Mouse (Mus musculus) right cerebral cortex, adult 18-20 months (tissue): ENCODE measurements at regions not wholly inside any gene's neighbourhood (a gene's known extent, or its start where the extent isn't known, plus 50 kb on each side); places are given as distances from the start of the nearest gene placed in this dataset.
A peak's percentile ranks its signal among the peaks of the same experiment; 100 is the strongest.

ENCODE experiments used
- DNase-seq: peaks from one replicate; pipeline ENCODE4 v3.0.0; 2022; ENCODE audit warnings: mixed read lengths

- no peak for DNase-seq
Observed at GRCm38 (mm10) chr16:78877941-78878340, 52.8 kb upstream of the Chodl start.

- DNase-seq = no peak
Observed at GRCm38 (mm10) chr16:78859006-78859405, 71.7 kb upstream of the Chodl start.

- no peak for DNase-seq
Observed at GRCm38 (mm10) chr16:78830957-78831356, 99.8 kb upstream of the Chodl start.

- no peak for DNase-seq
Observed at GRCm38 (mm10) chr16:78827739-78828138, 103.0 kb upstream of the Chodl start.

GRCm38 (mm10) chr16:78790064-78790463 is 140.7 kb upstream of the Chodl start:
- no peak for DNase-seq

- no peak for DNase-seq
Observed at GRCm38 (mm10) chr16:78759226-78759625, 171.5 kb upstream of the Chodl start.

GRCm38 (mm10) chr16:78737902-78738301 is 161.4 kb upstream of the D16Ertd472e start:
- no peak for DNase-seq

GRCm38 (mm10) chr16:78730583-78731501 is 154.3 kb upstream of the D16Ertd472e start:
- DNase-seq = no peak

- DNase-seq = no peak
Observed at GRCm38 (mm10) chr16:78725541-78725940, 149.0 kb upstream of the D16Ertd472e start.

- no peak for DNase-seq
Observed at GRCm38 (mm10) chr16:78709943-78710342, 133.4 kb upstream of the D16Ertd472e start.

- no peak for DNase-seq
Observed at GRCm38 (mm10) chr16:78707566-78707965, 131.1 kb upstream of the D16Ertd472e start.

GRCm38 (mm10) chr16:78707165-78707564 is 130.7 kb upstream of the D16Ertd472e start:
- no peak for DNase-seq

GRCm38 (mm10) chr16:78697514-78698209 is 121.2 kb upstream of the D16Ertd472e start:
- no peak for DNase-seq

GRCm38 (mm10) chr16:78688251-78688650 is 111.7 kb upstream of the D16Ertd472e start:
- DNase-seq = no peak

- no peak for DNase-seq
Observed at GRCm38 (mm10) chr16:78685160-78685559, 108.7 kb upstream of the D16Ertd472e start.

GRCm38 (mm10) chr16:78684031-78684430 is 107.5 kb upstream of the D16Ertd472e start:
- peak; percentile 35 for DNase-seq

- DNase-seq = no peak
Observed at GRCm38 (mm10) chr16:78661126-78661525, 84.6 kb upstream of the D16Ertd472e start.

GRCm38 (mm10) chr16:78644710-78645109 is 68.2 kb upstream of the D16Ertd472e start:
- DNase-seq = no peak

GRCm38 (mm10) chr16:78641717-78642116 is 65.2 kb upstream of the D16Ertd472e start:
- no peak for DNase-seq

GRCm38 (mm10) chr16:78641205-78641604 is 64.7 kb upstream of the D16Ertd472e start:
- DNase-seq = no peak

- DNase-seq = no peak
Observed at GRCm38 (mm10) chr16:78637452-78637851, 60.9 kb upstream of the D16Ertd472e start.

- no peak for DNase-seq
Observed at GRCm38 (mm10) chr16:78637015-78637414, 60.5 kb upstream of the D16Ertd472e start.

- no peak for DNase-seq
Observed at GRCm38 (mm10) chr16:78635774-78636173, 59.3 kb upstream of the D16Ertd472e start.

- peak; percentile 62 for DNase-seq
Observed at GRCm38 (mm10) chr16:78635257-78635656, 58.7 kb upstream of the D16Ertd472e start.
